Mouse (Mus musculus) myocyte (in vitro differentiated cells): Measurements from ENCODE around the gene Naa35.

Experiments used
- CEBPB ChIP-seq: IDR thresholded peaks from 2 replicates; pipeline ENCODE4 v1.6.1; 2011; ENCODE audit warnings: mild to moderate bottlenecking, moderate library complexity; ENCODE audit not compliant: poor library complexity, insufficient read depth, severe bottlenecking
- E2F4 ChIP-seq: IDR thresholded peaks from one replicate; pipeline ENCODE4 v1.6.1; 2011; ENCODE audit warnings: mild to moderate bottlenecking, control low read depth, moderate library complexity; ENCODE audit not compliant: insufficient read depth
- MAX ChIP-seq: IDR thresholded peaks from one replicate; pipeline ENCODE4 v1.6.1; 2011; ENCODE audit warnings: low read depth, mild to moderate bottlenecking, control low read depth
- MYOD1 ChIP-seq, 3 experiments: IDR thresholded peaks; one replicate each; pipeline ENCODE4 v1.6.1; 2011; ENCODE audit warnings: control low read depth in 2 of 3, low read depth in 2 of 3, mild to moderate bottlenecking in 2 of 3, moderate library complexity in 1 of 3; ENCODE audit not compliant: insufficient read length in 2 of 3, control insufficient read depth in 1 of 3
- MYOG ChIP-seq, 3 experiments: IDR thresholded peaks; one replicate each; pipeline ENCODE4 v1.6.1; 2011; ENCODE audit warnings: control low read depth in 2 of 3, low read depth in 2 of 3, mild to moderate bottlenecking in 2 of 3; ENCODE audit not compliant: insufficient read length in 2 of 3, control insufficient read depth in 1 of 3, insufficient read depth in 1 of 3
- POLR2A ChIP-seq: IDR thresholded peaks from one replicate; pipeline ENCODE4 v1.6.1; 2011; ENCODE audit warnings: low read depth, mild to moderate bottlenecking, control low read depth, moderate library complexity; ENCODE audit not compliant: insufficient read length
- POLR2AphosphoS2 ChIP-seq: IDR thresholded peaks from one replicate; pipeline ENCODE4 v1.6.1; 2011; ENCODE audit warnings: low read depth, control low read depth; ENCODE audit not compliant: insufficient read length
- TCF12 ChIP-seq: IDR thresholded peaks from one replicate; pipeline ENCODE4 v1.6.1; 2011; ENCODE audit warnings: mild to moderate bottlenecking, control low read depth; ENCODE audit not compliant: poor library complexity, insufficient read depth, severe bottlenecking
- TCF3 ChIP-seq: IDR thresholded peaks from one replicate; pipeline ENCODE4 v1.6.1; 2011; ENCODE audit warnings: low read depth, control low read depth; ENCODE audit not compliant: insufficient read length

- no peak for TF ChIP-seq POLR2A
- no peak for TF ChIP-seq TCF3
- TF ChIP-seq MYOD1 (IDR thresholded peaks at IDR 0.05; ENCODE audit: control insufficient read depth in 1 of 3, insufficient read length in 2 of 3, low read depth in 2 of 3), result no peak
- no peak for TF ChIP-seq POLR2AphosphoS2
- no peak for TF ChIP-seq MYOG (IDR thresholded peaks at IDR 0.05; ENCODE audit: control insufficient read depth in 1 of 3, insufficient read depth in 1 of 3, insufficient read length in 2 of 3, low read depth in 2 of 3)
- TF ChIP-seq TCF12, result no peak
- TF ChIP-seq MAX, result no peak
- no peak for TF ChIP-seq E2F4
- TF ChIP-seq CEBPB, result no peak
Observed at GRCm38 (mm10) chr13:59679908-59680307, 94.8 kb downstream of the Naa35 start.
